Mouse (Mus musculus): ENCODE data around the gene Tcf19. TPM values are rescaled to one million over a fixed set of nuclear protein-coding genes. Genes with fewer than 3 reads are reported as not detected.

The Tcf19 gene
- polyA plus RNA-seq, 1 experiment from 2014 or later, result 32.7 TPM

GRCm38 (mm10) chr17:35539540-35539939 is 22.9 kb upstream of the Tcf19 start:
- 51% methylated on average over 10 of the region's 10 CpGs for WGBS
- ATAC-seq (ENCODE audit: low FRiP score, low TSS enrichment) (no peak), DNase-seq (ENCODE audit: low spot score) (no peak)
- Histone ChIP-seq H3K36me3 (ENCODE audit: control insufficient read depth, insufficient read depth, low read length) (no peaks in the 10 kb centered on the region), H3K9me3 (ENCODE audit: control insufficient read depth, low read length) (no peaks in the 10 kb centered on the region), H3K4me1 (replicated peaks; ENCODE audit: control insufficient read depth, insufficient read depth) (no peaks in the 10 kb centered on the region), H3K9ac (ENCODE audit: low read length) (no peak overlapping the region), H3K27ac (replicated peaks) (no peak overlapping the region), H3K4me2 (replicated peaks; ENCODE audit: low read depth) (no peak overlapping the region), H3K4me3 (ENCODE audit: low read depth, low read length) (no peak overlapping the region), H3K27me3 (ENCODE audit: control insufficient read depth, insufficient read depth, low read length) (no peaks in the 10 kb centered on the region)
- no peak for TF ChIP-seq EP300 (optimal IDR thresholded peaks at IDR 0.05)
- no peak for TF ChIP-seq CTCF (IDR thresholded peaks at IDR 0.05; ENCODE audit: low read depth)

- H3K4me2 ChIP-seq (replicated peaks; ENCODE audit: low read depth), result no peak overlapping the region
- no peak overlapping the region for H3K9ac ChIP-seq (ENCODE audit: low read length)
- TF ChIP-seq CTCF (IDR thresholded peaks at IDR 0.05; ENCODE audit: low read depth) (no peak), EP300 (optimal IDR thresholded peaks at IDR 0.05) (no peak)
- no peaks in the 10 kb centered on the region for H3K36me3 ChIP-seq (ENCODE audit: control insufficient read depth, insufficient read depth, low read length)
- H3K4me1 ChIP-seq (replicated peaks; ENCODE audit: control insufficient read depth, insufficient read depth), result no peaks in the 10 kb centered on the region
- no peak for ATAC-seq (ENCODE audit: low FRiP score, low TSS enrichment)
- 90% methylated on average over 1 of the region's 1 CpGs for WGBS
- no peak overlapping the region for H3K27ac ChIP-seq (replicated peaks)
- H3K9me3 ChIP-seq (ENCODE audit: control insufficient read depth, low read length), result no peaks in the 10 kb centered on the region
- DNase-seq (ENCODE audit: low spot score), result no peak
- H3K4me3 ChIP-seq (ENCODE audit: low read depth, low read length), result no peak overlapping the region
- H3K27me3 ChIP-seq (ENCODE audit: control insufficient read depth, insufficient read depth, low read length), result no peaks in the 10 kb centered on the region
Observed at GRCm38 (mm10) chr17:35538476-35538875, 21.9 kb upstream of the Tcf19 start.

- Histone ChIP-seq H3K27me3 (ENCODE audit: control insufficient read depth, insufficient read depth, low read length) (no peaks in the 10 kb centered on the region), H3K4me3 (ENCODE audit: low read depth, low read length) (no peak overlapping the region), H3K27ac (replicated peaks) (no peak overlapping the region), H3K4me1 (replicated peaks; ENCODE audit: control insufficient read depth, insufficient read depth) (no peaks in the 10 kb centered on the region), H3K9ac (ENCODE audit: low read length) (no peak overlapping the region), H3K9me3 (ENCODE audit: control insufficient read depth, low read length) (no peaks in the 10 kb centered on the region), H3K36me3 (ENCODE audit: control insufficient read depth, insufficient read depth, low read length) (no peaks in the 10 kb centered on the region), H3K4me2 (replicated peaks; ENCODE audit: low read depth) (no peak overlapping the region)
- 57% methylated on average over 4 of the region's 4 CpGs for WGBS
- TF ChIP-seq CTCF (IDR thresholded peaks at IDR 0.05; ENCODE audit: low read depth) (no peak), EP300 (optimal IDR thresholded peaks at IDR 0.05) (no peak)
- ATAC-seq (ENCODE audit: low FRiP score, low TSS enrichment), result peak; percentile 69
- DNase-seq (ENCODE audit: low spot score), result peak; percentile 69
Observed at GRCm38 (mm10) chr17:35537421-35537820, 20.8 kb upstream of the Tcf19 start.

GRCm38 (mm10) chr17:35534343-35534742 is 17.7 kb upstream of the Tcf19 start:
- no peaks in the 10 kb centered on the region for H3K27me3 ChIP-seq (ENCODE audit: control insufficient read depth, insufficient read depth, low read length)

GRCm38 (mm10) chr17:35532901-35533300 is 16.3 kb upstream of the Tcf19 start, which contains the start of gene Psors1c2:
Gene Psors1c2 (plus strand): TSS chr17:35533201.
- H3K27me3 ChIP-seq (ENCODE audit: control insufficient read depth, insufficient read depth, low read length), result no peaks in the 10 kb centered on the region
- WGBS, result 26% methylated on average over 7 of the region's 7 CpGs
- no peak for DNase-seq (ENCODE audit: low spot score)
- H3K4me3 ChIP-seq (ENCODE audit: low read depth, low read length), result no peak within 1 kb of the TSS
- ATAC-seq (ENCODE audit: low FRiP score, low TSS enrichment), result no peak
- H3K9me3 ChIP-seq (ENCODE audit: control insufficient read depth, low read length), result no peaks in the 10 kb centered on the region
- peaks cover 9% of the 10 kb centered on the region; the same call in 1 of the 2 replicates for H3K36me3 ChIP-seq (ENCODE audit: control insufficient read depth, insufficient read depth, low read length)
- no peaks in the 10 kb centered on the region for H3K4me1 ChIP-seq (replicated peaks; ENCODE audit: control insufficient read depth, insufficient read depth)
- no peak for TF ChIP-seq EP300 (optimal IDR thresholded peaks at IDR 0.05)
- no peak for TF ChIP-seq CTCF (IDR thresholded peaks at IDR 0.05; ENCODE audit: low read depth)
- H3K27ac ChIP-seq (replicated peaks), result no peak within 1 kb of the TSS
- peak within 1 kb of the TSS; percentile 4; the same call in 1 of the 2 replicates for H3K9ac ChIP-seq (ENCODE audit: low read length)
- no peak within 1 kb of the TSS for H3K4me2 ChIP-seq (replicated peaks; ENCODE audit: low read depth)

More at GRCm38 (mm10) chr17:35534343-35534742, 17.7 kb upstream of the Tcf19 start:
- Histone ChIP-seq H3K4me2 (replicated peaks; ENCODE audit: low read depth) (0 out of 2 replicates have a peak overlapping the region, but pooled peaks have one; percentile 8), H3K9ac (ENCODE audit: low read length) (no peak overlapping the region), H3K27ac (replicated peaks) (no peak overlapping the region), H3K4me3 (ENCODE audit: low read depth, low read length) (no peak overlapping the region), H3K9me3 (ENCODE audit: control insufficient read depth, low read length) (no peaks in the 10 kb centered on the region), H3K4me1 (replicated peaks; ENCODE audit: control insufficient read depth, insufficient read depth) (no peaks in the 10 kb centered on the region), H3K36me3 (ENCODE audit: control insufficient read depth, insufficient read depth, low read length) (peaks cover 2% of the 10 kb centered on the region; the same call in 1 of the 2 replicates)
- TF ChIP-seq CTCF (IDR thresholded peaks at IDR 0.05; ENCODE audit: low read depth) (peak; percentile 97), EP300 (optimal IDR thresholded peaks at IDR 0.05) (no peak)
- DNase-seq (ENCODE audit: low spot score) (peak; percentile 76), ATAC-seq (ENCODE audit: low FRiP score, low TSS enrichment) (peak; percentile 69)
- 8% methylated on average over 6 of the region's 6 CpGs for WGBS

GRCm38 (mm10) chr17:35532360-35532759 is 15.7 kb upstream of the Tcf19 start:
- H3K27ac ChIP-seq (replicated peaks), result no peak overlapping the region
- DNase-seq (ENCODE audit: low spot score) (no peak), ATAC-seq (ENCODE audit: low FRiP score, low TSS enrichment) (no peak)
- H3K4me2 ChIP-seq (replicated peaks; ENCODE audit: low read depth), result no peak overlapping the region
- peak overlapping the region; percentile 4; the same call in 1 of the 2 replicates for H3K9ac ChIP-seq (ENCODE audit: low read length)
- H3K36me3 ChIP-seq (ENCODE audit: control insufficient read depth, insufficient read depth, low read length), result peaks cover 9% of the 10 kb centered on the region; the same call in 1 of the 2 replicates
- no peaks in the 10 kb centered on the region for H3K4me1 ChIP-seq (replicated peaks; ENCODE audit: control insufficient read depth, insufficient read depth)
- WGBS, result 2% methylated on average over 3 of the region's 3 CpGs
- H3K9me3 ChIP-seq (ENCODE audit: control insufficient read depth, low read length), result no peaks in the 10 kb centered on the region
- H3K4me3 ChIP-seq (ENCODE audit: low read depth, low read length), result no peak overlapping the region
- TF ChIP-seq EP300 (optimal IDR thresholded peaks at IDR 0.05) (no peak), CTCF (IDR thresholded peaks at IDR 0.05; ENCODE audit: low read depth) (no peak)
- H3K27me3 ChIP-seq (ENCODE audit: control insufficient read depth, insufficient read depth, low read length), result no peaks in the 10 kb centered on the region

Measured in stomach, postnatal 0 days (tissue).